Mouse (Mus musculus): ENCODE data around the gene Phf5a. TPM values are rescaled to one million over a fixed set of nuclear protein-coding genes. Genes with fewer than 3 reads are reported as not detected.

Phf5a gene
- polyA plus RNA-seq, 1 experiment from 2014 or later = 200 TPM

DNA sequence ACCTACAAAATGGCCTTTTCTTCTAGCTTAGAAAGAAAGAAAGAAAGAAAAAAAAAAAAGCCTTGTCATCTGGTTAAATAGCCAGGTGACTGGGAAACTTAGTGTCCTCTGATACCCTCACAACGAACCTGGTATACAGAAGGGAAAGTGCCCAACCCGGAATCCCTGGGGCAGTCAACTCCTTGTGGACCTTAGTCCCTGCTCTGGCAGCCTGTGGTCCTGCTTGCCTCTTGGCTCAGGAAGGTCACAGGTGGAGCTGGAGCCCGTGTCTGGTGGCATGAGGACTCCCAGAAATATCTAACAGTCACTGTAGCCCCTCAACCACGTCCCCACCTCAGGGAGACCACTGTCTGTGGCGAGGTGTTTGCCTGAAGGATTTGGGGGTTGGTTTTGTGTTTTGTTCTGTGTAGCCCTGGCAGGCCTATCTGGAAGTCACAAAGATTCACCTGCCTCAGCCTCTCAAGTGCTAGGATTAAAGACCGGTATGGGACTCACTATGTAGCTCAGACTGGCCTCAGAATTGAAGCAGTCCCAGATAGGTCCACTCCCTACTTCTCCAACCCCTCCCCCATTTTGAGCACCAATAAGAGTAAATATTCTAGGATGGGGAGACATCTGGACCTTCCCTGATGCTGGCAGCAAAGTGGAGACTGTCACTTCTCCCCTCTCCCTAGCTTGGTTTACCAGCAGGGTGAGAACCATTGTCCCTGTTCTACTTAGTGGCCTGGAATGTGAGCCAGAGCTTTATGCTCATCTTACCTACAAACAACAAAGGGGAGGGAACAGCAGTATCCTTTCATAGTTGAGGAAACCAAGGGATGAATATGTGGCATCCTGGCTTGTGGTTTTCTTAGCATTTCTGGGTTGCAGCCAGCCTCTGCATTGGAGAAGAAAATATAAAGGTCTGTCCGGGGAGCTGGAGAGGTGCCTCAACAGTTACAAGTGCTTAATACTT, 34.5 kb downstream of the Phf5a start:
- peaks cover 34% of the 10 kb centered on the region for H3K4me1 ChIP-seq
- peak overlapping the region; percentile 53; the same call in 1 of the 2 replicates for H3K4me3 ChIP-seq
- no peak for DNase-seq (ENCODE audit: low spot score)
- H3K9me3 ChIP-seq = no peaks in the 10 kb centered on the region
- H3K27ac ChIP-seq = peak overlapping the region; percentile 85; the same call in 1 of the 2 replicates
- H3K36me3 ChIP-seq = no peaks in the 10 kb centered on the region
- peaks cover 17% of the 10 kb centered on the region; the same call in 1 of the 2 replicates for H3K27me3 ChIP-seq (ENCODE audit: insufficient read depth, poor library complexity, severe bottlenecking)
- WGBS = 57% methylated on average over 7 of the region's 7 CpGs

DNA sequence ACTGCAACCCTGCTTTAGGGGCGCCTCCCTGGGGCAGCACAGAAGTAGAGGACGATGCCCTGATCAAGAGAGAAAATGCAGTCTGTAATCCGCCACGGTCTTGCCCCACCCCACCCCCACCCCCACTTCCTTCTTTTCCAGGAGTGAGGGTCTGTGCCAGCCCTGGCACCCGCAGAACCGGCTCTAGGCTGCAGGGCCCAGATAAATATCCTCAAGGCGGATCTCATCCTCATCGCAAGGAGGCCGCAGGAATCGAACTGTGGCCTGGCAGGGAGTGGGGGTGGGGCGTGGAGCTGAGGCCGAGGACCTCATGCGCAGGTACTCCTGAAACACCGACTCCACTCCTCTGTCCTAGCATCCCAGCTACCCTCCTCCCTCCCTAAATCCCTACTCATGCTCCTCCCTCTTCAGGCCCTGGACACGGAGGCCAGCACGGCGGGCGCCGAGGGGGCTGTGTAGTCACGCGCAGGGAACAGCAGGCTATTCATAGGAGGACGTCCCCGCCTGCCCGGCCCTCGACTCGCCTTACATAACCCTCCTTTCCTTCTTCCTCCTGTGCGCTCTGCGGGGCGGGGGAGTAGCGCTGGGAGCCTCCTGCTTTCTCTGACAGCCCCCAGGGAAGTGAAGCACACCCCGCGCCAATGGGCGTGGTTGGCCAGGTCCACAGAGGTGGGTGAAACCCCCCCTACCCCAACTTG, 35.4 kb downstream of the Phf5a start:
- H3K27ac ChIP-seq = peak overlapping the region; percentile 85
- peak overlapping the region; percentile 53 for H3K4me3 ChIP-seq
- peaks cover 17% of the 10 kb centered on the region; the same call in 1 of the 2 replicates for H3K27me3 ChIP-seq (ENCODE audit: insufficient read depth, poor library complexity, severe bottlenecking)
- H3K9me3 ChIP-seq = no peaks in the 10 kb centered on the region
- peaks cover 35% of the 10 kb centered on the region for H3K4me1 ChIP-seq
- DNase-seq (ENCODE audit: low spot score) = peak; percentile 93
- H3K36me3 ChIP-seq = no peaks in the 10 kb centered on the region
- 3% methylated on average over 33 of the region's 33 CpGs for WGBS

DNA sequence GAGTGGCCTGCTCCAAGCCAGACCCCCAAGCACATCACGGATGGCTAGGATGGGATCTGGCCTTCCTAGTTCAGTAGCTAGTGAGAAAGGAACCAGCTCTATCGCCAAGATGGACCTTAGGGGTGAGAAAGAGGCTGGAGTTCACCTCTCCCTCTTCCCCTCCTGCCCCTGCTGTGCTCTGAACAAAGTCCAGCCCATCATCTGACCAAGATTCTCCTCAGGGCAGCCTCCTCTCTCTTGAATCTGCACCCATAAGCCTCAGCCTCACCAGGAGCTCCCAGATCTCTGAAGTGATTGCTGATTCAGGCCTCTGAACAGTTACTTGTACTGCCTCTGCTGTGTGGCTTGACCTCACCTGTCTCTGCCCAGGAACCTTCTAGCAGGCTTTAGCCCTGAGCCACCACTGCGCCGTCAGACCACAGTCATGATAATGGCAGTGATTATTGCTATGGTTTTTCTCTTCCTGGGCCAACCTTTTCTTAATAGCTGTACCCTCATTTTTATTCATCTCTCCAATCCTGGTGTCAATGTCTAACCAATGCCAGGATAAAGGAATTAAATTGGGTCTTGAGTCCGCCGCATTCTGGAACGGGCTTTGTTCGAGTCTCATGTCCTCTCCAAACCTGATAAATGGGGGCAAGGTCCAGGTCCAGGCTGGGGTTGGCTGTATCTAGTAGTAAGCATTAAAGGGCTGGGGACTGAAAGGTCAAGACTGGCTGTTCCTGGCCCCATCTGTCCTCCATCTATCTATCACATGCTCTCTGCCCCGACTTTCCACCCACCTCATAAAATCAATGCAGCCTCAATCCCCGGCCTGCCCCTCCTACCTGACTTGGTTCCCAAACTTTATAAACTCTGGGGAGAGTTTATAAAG, 36.5 kb downstream of the Phf5a start:
- 72% methylated on average over 10 of the region's 10 CpGs for WGBS
- DNase-seq (ENCODE audit: low spot score) = no peak
- Histone ChIP-seq H3K27ac (no peak overlapping the region), H3K27me3 (ENCODE audit: insufficient read depth, poor library complexity, severe bottlenecking) (peaks cover 17% of the 10 kb centered on the region; the same call in 1 of the 2 replicates), H3K4me1 (peaks cover 40% of the 10 kb centered on the region), H3K9me3 (no peaks in the 10 kb centered on the region), H3K36me3 (no peaks in the 10 kb centered on the region), H3K4me3 (peak overlapping the region; percentile 53; the same call in 1 of the 2 replicates)

DNA sequence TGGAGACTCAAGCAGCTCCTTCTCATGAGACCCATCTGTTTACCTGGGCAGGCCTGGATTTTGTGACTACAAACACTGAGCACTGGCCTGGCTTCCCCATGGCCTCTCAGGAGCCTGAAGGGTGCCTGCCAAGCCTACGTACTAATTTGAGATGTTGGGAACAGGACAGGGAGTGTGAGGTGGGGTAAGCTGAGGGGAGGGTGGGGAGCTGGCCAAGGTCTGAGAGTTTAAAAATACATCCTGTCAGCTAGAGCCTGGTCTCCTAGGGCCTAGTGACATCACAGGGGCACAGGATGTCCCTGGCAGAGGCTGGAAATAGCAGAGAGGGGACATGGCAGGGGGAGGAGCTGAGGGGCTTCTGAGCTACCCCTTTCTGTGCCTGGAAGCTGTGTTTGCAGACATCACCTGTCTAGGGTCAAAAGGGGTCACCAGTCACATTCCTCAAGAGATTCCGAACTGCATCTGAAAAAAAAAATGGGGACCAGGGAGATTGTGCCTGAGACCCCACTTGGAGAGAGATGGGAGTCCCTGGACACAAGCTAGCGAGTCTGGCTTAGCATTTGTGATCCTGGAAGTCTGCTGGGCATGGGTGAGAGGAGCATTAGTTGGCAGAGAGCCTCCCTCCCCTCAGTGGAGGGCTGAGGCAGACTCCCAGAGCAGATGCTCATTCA, 37.4 kb downstream of the Phf5a start:
- H3K27ac ChIP-seq = peak overlapping the region; percentile 38

DNA sequence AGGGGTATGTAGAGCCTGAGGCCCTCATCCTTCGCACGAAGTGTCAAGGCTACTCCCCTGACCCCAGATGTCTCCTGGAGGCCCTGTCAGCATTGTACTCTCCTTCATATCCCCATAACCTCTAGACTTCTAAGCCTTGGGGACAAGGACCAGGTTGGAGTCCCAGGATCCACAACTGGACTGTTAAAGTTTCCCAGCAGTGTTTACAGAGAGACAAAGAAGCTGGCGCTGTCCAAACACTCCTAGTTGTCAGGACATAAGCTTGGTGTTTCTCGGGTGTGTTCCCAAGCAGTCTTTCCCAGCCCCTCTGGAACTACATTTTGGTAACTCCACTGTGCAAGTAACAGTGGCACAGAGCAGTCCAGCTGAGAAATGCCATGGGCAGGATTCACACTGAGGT, 38.2 kb downstream of the Phf5a start:
- no peak overlapping the region for H3K4me3 ChIP-seq
- H3K27me3 ChIP-seq (ENCODE audit: insufficient read depth, poor library complexity, severe bottlenecking) = peaks cover 17% of the 10 kb centered on the region; the same call in 1 of the 2 replicates
- H3K4me1 ChIP-seq = peaks cover 38% of the 10 kb centered on the region
- H3K9me3 ChIP-seq = no peaks in the 10 kb centered on the region
- H3K27ac ChIP-seq = peak overlapping the region; percentile 38; the same call in 1 of the 2 replicates
- 0 out of 2 replicates have a peak, but pooled peaks cover 1% of the 10 kb centered on the region for H3K36me3 ChIP-seq
- 72% methylated on average over 4 of the region's 4 CpGs for WGBS
- DNase-seq (ENCODE audit: low spot score) = no peak

More for the DNA sequence above, 37.4 kb downstream of the Phf5a start:
- DNase-seq (ENCODE audit: low spot score) = no peak
- no peaks in the 10 kb centered on the region for H3K9me3 ChIP-seq
- H3K4me1 ChIP-seq = peaks cover 40% of the 10 kb centered on the region
- WGBS = 39% methylated on average over 3 of the region's 3 CpGs
- no peaks in the 10 kb centered on the region for H3K36me3 ChIP-seq
- peaks cover 17% of the 10 kb centered on the region; the same call in 1 of the 2 replicates for H3K27me3 ChIP-seq (ENCODE audit: insufficient read depth, poor library complexity, severe bottlenecking)
- no peak overlapping the region for H3K4me3 ChIP-seq

DNA sequence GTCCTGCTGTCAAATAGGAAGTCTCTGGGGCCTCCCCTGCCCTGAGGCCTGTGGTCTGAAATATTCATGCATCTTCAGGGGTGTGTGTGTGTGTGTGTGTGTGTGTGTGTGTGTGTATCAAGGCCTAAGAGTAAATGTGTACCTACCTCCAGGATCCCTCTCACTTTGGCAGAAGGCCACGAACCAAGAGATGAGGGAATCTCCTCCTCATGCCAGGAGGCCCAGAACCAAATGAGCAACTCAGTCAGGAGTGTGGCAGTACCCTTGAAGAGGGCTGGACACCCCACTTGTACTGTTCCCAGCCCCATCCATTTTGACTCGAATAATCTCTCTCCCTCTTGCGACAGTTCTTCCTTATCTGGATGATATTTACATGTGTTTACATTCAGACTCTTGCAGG, 39.5 kb downstream of the Phf5a start:
- H3K4me1 ChIP-seq = peaks cover 39% of the 10 kb centered on the region
- peaks cover 5% of the 10 kb centered on the region; the same call in 1 of the 2 replicates for H3K36me3 ChIP-seq
- H3K9me3 ChIP-seq = no peaks in the 10 kb centered on the region
- WGBS = 79% methylated on average over 3 of the region's 3 CpGs
- H3K27ac ChIP-seq = no peak overlapping the region
- H3K27me3 ChIP-seq (ENCODE audit: insufficient read depth, poor library complexity, severe bottlenecking) = peaks cover 17% of the 10 kb centered on the region; the same call in 1 of the 2 replicates
- no peak overlapping the region for H3K4me3 ChIP-seq
- DNase-seq (ENCODE audit: low spot score) = no peak

DNA sequence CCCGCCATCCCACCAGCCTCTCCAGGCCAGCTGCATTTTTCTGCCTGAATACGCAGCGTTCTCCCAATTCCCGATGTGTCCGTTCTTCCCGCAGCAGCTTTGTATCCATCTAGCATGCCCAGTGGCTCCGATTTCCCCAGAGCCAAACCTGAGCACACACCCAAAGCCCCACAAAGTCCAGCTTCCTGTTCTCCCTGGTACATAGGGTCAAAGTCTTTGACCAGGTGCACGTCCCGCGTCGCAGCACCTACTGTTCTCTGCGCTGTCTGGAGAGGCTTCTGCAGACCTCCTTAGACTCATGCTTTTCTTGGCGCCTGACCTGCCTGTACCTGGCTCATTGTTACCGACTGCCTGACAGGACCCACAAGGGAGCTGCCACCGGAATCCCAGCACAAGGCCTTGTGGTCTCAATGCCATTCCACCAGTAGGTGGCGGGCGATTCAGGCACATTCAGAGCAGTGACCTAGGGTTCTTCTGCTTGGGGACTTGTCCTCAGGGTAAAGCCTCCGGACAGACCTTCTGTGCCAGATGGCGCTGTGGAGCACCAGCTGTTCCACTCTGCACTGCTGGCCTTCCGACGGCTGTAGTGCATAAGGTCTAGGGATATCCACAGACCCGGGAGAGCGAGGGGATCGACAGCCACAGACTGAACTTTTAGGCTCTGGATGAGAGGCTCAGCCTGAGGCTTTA, 40.4 kb downstream of the Phf5a start:
- H3K4me3 ChIP-seq = peak overlapping the region; percentile 30; the same call in 1 of the 2 replicates
- peaks cover 10% of the 10 kb centered on the region; the same call in 1 of the 2 replicates for H3K36me3 ChIP-seq
- no peaks in the 10 kb centered on the region for H3K9me3 ChIP-seq
- peak; percentile 97 for DNase-seq (ENCODE audit: low spot score)
- peak overlapping the region; percentile 30; the same call in 1 of the 2 replicates for H3K27ac ChIP-seq
- 14% methylated on average over 24 of the region's 24 CpGs for WGBS
- H3K4me1 ChIP-seq = peaks cover 31% of the 10 kb centered on the region
- 0 out of 2 replicates have a peak, but pooled peaks cover 12% of the 10 kb centered on the region for H3K27me3 ChIP-seq (ENCODE audit: insufficient read depth, poor library complexity, severe bottlenecking)

DNA sequence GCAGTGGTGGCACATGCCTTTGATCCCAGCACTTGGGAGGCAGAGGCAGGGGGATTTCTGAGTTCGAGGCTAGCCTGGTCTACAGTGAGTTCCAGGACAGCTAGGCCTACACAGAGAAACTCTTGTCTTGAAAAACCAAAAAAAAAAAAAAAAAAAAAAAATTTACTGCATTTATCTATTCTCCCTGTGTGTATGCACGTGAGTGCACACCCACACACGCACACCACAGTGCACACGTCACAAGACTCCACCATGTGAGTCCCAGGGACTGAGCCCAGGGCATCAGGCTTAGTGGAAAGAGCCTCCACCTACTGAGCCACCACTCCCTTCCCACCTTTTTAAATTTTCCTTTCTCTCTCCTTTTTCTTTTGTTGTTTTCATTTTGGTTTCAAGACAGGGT, 41.2 kb downstream of the Phf5a start:
- 86% methylated on average over 4 of the region's 4 CpGs for WGBS
- DNase-seq (ENCODE audit: low spot score) = no peak
- Histone ChIP-seq H3K9me3 (no peaks in the 10 kb centered on the region), H3K27ac (no peak overlapping the region), H3K36me3 (peaks cover 14% of the 10 kb centered on the region), H3K4me3 (no peak overlapping the region), H3K4me1 (peaks cover 24% of the 10 kb centered on the region), H3K27me3 (ENCODE audit: insufficient read depth, poor library complexity, severe bottlenecking) (0 out of 2 replicates have a peak, but pooled peaks cover 12% of the 10 kb centered on the region)

GRCm38 (mm10) chr15:81829208-81829580, 42.5 kb downstream of the Phf5a start:
- no peak overlapping the region for H3K27ac ChIP-seq
- H3K4me1 ChIP-seq = peaks cover 14% of the 10 kb centered on the region
- H3K36me3 ChIP-seq = peaks cover 28% of the 10 kb centered on the region

GRCm38 (mm10) chr15:81828426-81829207, 43.1 kb downstream of the Phf5a start:
- no peak for DNase-seq (ENCODE audit: low spot score)
- WGBS = 70% methylated on average over 7 of the region's 7 CpGs
- H3K27ac ChIP-seq = no peak overlapping the region

More at GRCm38 (mm10) chr15:81829208-81829580, 42.5 kb downstream of the Phf5a start:
- no peaks in the 10 kb centered on the region for H3K9me3 ChIP-seq
- WGBS = 67% methylated on average over 2 of the region's 2 CpGs
- 0 out of 2 replicates have a peak, but pooled peaks cover 3% of the 10 kb centered on the region for H3K27me3 ChIP-seq (ENCODE audit: insufficient read depth, poor library complexity, severe bottlenecking)
- no peak for DNase-seq (ENCODE audit: low spot score)
- H3K4me3 ChIP-seq = no peak overlapping the region

More at GRCm38 (mm10) chr15:81828426-81829207, 43.1 kb downstream of the Phf5a start:
- Histone ChIP-seq H3K9me3 (no peaks in the 10 kb centered on the region), H3K4me3 (no peak overlapping the region), H3K36me3 (peaks cover 33% of the 10 kb centered on the region), H3K4me1 (peaks cover 11% of the 10 kb centered on the region), H3K27me3 (ENCODE audit: insufficient read depth, poor library complexity, severe bottlenecking) (no peaks in the 10 kb centered on the region)
